Mouse (Mus musculus) spleen, adult 2 months (tissue): ENCODE data around the gene Siae.

Source experiments
- CTCF ChIP-seq: fragments of 200-500 bp; IDR thresholded peaks from 2 replicates; pipeline ENCODE4 v1.5.1; 2011; ENCODE audit warnings: mild to moderate bottlenecking, inconsistent platforms; ENCODE audit not compliant: insufficient read depth, insufficient read length, insufficient replicate concordance; ENCODE audit errors: extremely low read depth
- POLR2A ChIP-seq: fragments of 200-500 bp; IDR thresholded peaks from 2 replicates; pipeline ENCODE4 v1.6.1; 2011; ENCODE audit warnings: low read depth, low read length, inconsistent platforms

GRCm38 (mm10) chr9:37592025-37592424 is 36.5 kb downstream of the Siae start:
- no peak for TF ChIP-seq POLR2A
- TF ChIP-seq CTCF, result no peak
